Mouse (Mus musculus): ENCODE data around the gene Ugt1a9.
"Not testable (repeated sequence)": the region's sequence is repeated elsewhere in the genome, so short reads cannot be mapped to it uniquely, and the experiment has no call there.

The Ugt1a9 gene

GRCm38 (mm10) chr1:88070495-88070894 lies at the start of gene Ugt1a9:
Gene Ugt1a9 (plus strand): TSS chr1:88070800.
- no peak for DNase-seq

GRCm38 (mm10) chr1:88025244-88025643 lies 45.4 kb upstream of the Ugt1a9 start:
- DNase-seq: not testable (repeated sequence)

DNA sequence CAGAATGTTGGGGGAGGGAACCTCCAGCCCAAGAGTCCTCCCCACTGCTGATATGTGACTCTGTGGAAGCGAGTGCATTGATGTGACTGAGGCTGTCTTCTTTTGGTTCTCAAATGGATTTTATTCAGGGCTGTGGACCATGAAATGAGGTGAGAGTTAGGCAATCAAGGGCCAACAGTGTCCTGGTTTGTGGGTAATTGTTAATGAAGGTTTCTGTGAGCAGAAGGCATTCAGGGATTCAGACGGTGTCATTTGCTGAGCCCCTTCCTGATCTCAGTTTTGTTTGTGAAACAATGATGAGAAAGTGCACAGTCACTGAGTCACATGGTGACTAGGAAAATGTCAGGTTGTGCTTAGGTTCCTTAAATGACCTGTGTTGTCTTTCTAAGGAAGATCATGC lies 27.6 kb upstream of the Ugt1a9 start:
- not testable (repeated sequence) for DNase-seq

GRCm38 (mm10) chr1:88044832-88045437 lies 25.7 kb upstream of the Ugt1a9 start:
- peak; percentile 5 to 13 for DNase-seq

- not testable (repeated sequence) for DNase-seq
These were observed 23.2 kb upstream of the Ugt1a9 start for GRCm38 (mm10) chr1:88047408-88047807.

- no peak for DNase-seq
These were observed 15.5 kb upstream of the Ugt1a9 start, which contains the start of gene Ugt1a10 for GRCm38 (mm10) chr1:88055088-88055487. Gene Ugt1a10 (plus strand): TSS chr1:88055388.

GRCm38 (mm10) chr1:88066472-88067102 lies 4.0 kb upstream of the Ugt1a9 start:
- not testable (repeated sequence) for DNase-seq

GRCm38 (mm10) chr1:88070902-88071301 lies 302 bp downstream of the Ugt1a9 start:
- DNase-seq: no peak

DNA sequence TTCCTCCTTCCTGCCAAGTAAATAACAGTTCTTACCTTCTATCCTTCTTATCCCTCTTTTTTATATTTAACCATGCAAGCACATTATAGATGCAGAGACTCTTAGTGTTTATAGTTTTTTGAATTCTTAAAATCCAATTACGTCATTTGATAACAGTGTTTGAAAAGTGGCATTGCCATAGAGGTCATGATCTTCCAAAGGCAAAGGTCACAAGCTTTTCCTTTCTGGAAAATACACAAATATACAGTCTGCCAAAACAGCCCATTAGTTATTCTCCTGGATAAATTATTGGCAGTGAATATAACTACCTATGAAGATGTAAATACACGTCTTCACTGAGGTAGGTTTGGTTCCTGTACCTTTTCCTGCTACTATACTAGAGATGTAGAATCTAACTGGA lies 3.9 kb downstream of the Ugt1a9 start:
- no peak for DNase-seq

DNA sequence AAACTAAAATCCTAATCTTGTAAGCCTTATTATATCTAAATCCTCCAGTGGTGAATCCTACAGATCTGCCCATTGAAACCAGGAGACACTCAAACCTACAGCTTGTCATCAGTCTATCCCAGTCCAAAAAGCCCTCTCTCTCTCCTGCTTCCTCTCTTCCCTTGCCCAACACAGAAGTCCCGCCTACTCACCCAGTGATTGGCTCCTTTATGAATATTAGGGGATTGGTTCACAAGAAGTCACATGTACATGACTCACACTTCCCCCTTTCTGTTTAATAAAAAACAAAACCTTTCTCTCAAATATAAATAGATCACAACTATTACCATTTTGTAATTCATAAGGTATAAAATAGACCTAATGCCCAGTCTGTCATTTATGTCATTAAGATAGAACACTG lies 6.5 kb downstream of the Ugt1a9 start:
- DNase-seq: no peak

DNA sequence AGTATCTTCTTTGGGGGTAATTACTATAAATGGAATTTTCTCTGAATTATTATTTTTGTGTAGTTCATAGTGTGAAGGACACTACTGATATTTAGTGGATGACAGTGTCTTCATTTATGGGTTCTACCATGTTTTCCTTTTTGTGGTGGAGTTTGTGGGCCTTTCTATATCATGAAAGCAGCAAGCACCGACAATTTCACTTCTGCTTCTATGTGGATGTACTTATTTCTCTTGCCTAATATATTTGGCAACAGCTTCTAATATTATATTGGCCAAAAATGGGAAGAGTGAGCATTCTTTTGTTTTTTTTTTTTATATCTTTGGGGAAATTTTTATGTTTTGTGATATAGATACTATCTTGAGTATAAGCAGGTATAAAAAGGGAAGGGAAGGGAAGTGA lies 11.1 kb downstream of the Ugt1a9 start:
- no peak for DNase-seq

GRCm38 (mm10) chr1:88086125-88086524 lies 15.5 kb downstream of the Ugt1a9 start:
- DNase-seq: no peak

- no peak for DNase-seq
These were observed 16.9 kb downstream of the Ugt1a9 start, which contains the start of gene Ugt1a8 for GRCm38 (mm10) chr1:88087513-88087912. Gene Ugt1a8 (plus strand): TSS chr1:88087813.

- no peak for DNase-seq
These were observed 21.7 kb downstream of the Ugt1a9 start for GRCm38 (mm10) chr1:88092341-88092740.

DNA sequence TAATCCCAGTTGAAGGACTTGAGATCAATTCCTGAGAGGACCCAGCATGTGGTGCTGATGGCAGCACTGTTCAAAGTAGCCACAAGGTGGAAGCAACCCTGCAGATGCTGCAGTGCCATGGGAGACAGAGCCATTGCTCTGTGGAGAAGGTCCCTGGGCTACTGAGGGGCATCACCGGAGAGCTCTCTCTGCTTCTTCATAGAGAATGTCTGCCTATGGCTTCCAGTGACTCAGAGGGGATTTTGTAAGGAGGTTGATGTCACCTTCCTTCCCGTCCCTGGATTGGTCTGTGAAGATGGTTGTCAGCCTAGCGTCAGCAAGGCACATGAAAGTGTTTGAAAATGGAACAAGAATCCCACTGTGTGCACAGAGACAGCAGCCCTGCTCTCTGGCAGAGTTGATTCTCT lies 23.7 kb downstream of the Ugt1a9 start:
- not testable (repeated sequence) for DNase-seq

GRCm38 (mm10) chr1:88094941-88095492 lies 24.4 kb downstream of the Ugt1a9 start, which contains the start of gene Ugt1a7c:
Gene Ugt1a7c (plus strand): TSS chr1:88095062.
- DNase-seq: no peak

GRCm38 (mm10) chr1:88098546-88098945 lies 27.9 kb downstream of the Ugt1a9 start:
- not testable (repeated sequence) for DNase-seq

DNA sequence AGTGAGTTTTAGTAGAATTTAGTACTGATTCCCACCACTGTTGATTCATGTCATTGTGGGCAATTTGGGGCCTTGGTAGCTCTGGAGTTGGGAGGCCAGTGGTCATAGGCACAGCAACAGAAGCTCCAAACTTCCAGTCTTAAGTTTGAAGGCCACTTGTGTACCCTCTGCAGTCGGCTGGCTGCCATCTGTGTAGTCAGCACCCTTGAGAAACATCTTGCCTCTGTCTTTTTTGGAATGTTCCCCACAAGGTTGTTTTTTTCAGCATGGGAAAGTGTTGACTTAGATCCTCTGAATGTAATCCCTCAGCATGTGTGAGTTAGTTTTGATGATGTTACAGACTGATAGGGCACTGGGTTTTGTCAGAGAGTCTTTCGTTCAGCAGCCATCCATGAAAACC lies 29.1 kb downstream of the Ugt1a9 start:
- not testable (repeated sequence) for DNase-seq

DNA sequence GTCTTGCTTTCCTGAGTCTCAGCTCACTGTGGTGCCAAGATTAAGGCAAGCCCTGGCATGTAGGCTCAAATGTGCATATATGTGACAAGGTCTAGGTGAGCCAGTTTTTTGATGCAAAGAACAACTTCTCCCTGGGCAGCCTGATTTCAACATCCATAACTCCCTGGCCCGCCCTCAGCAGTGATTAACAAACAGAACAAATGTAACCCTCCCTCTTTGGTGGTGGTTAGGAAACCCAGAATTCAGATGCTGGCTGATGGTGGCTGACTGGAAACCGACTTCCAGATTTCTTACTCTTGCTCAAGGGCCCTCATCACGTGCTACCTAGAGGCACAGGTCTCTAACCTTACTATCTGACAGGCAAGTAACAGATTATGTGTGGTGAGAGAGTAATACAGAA lies 32.4 kb downstream of the Ugt1a9 start, which contains the start of gene Ugt1a6b:
Gene Ugt1a6b (plus strand): TSS at position 234 of the 400 bp plus-strand sequence.
- DNase-seq: not testable (repeated sequence)

- not testable (repeated sequence) for DNase-seq
These were observed 33.3 kb downstream of the Ugt1a9 start for GRCm38 (mm10) chr1:88103697-88104468.

DNA sequence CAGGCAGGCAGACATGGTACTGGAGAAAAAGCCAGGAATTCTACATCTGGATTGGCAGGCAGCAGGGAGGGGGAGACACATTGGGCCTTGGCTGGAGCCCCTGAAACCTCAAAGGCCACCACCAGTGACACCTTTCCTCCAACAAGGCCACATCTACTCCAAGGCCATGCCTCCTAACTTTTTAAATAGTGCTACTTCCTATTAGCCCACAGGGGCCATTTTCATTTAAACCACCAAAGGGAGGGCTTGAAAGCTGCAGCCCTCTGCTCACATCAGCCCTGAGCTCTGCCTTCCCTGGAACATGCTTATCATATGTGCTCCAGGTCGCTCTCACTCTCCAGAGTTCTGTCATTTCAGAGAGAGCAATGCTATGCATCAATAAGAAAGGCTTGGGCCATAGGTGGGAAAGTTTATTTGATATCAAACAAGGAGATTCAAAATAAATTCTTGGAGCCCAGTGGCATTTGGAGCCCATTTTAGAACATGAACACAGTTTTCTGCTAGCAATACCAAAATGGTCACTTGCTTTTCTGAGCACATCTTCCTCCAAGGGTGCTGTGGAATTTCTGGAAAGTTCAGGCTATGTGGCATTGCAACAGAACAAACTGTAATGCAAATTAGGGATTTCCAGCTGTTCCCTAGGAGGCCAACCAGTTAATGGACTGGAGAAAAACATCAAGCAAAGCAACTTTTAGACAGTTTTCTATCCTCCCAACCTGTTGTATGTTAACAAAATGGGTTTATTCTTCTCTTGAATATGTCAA lies 34.2 kb downstream of the Ugt1a9 start:
- DNase-seq: no peak

DNA sequence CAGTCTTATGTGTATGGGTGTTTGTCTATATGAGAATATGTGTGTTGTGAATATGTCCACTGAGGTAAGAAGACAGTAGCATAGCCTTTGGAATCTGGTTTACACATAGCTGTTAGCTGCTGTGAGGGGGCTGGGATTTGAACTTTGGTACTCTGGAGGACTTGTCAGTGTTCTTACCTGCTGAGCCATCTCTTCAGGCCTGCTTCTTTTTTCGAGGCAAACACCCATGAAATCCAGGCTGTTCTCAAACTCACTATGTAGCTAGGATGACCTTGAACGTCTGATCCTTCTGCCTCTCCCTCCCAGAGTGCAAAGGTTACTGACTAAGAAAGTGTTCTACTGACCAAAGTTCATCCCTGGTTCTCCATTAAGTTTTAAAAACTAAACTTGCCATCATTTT lies 35.1 kb downstream of the Ugt1a9 start:
- no peak for DNase-seq

All from cerebellum, postnatal 36 days (tissue).